Mouse (Mus musculus) lung, adult 2 months (tissue): ENCODE measurements around the gene Kcnf1.

Experiments
- CTCF ChIP-seq: fragments of 200-500 bp; IDR thresholded peaks from 2 replicates; pipeline ENCODE4 v1.5.1; 2011; ENCODE audit warnings: mild to moderate bottlenecking, low read length, control low read depth; ENCODE audit not compliant: insufficient read depth
- POLR2A ChIP-seq: fragments of 200-500 bp; IDR thresholded peaks from 2 replicates; pipeline ENCODE4 v1.6.1; 2011; ENCODE audit warnings: low read depth, mild to moderate bottlenecking, control low read depth, low read length, borderline replicate concordance; ENCODE audit errors: extremely low read depth

GRCm38 (mm10) chr12:17223050-17223449, 46.4 kb upstream of the Kcnf1 start:
- TF ChIP-seq CTCF (no peak), POLR2A (no peak)
